Mouse (Mus musculus) kidney, embryonic 16.5 days (tissue): ENCODE results near the gene Lhfpl2. TPM values are rescaled to one million over a fixed set of nuclear protein-coding genes. Genes with fewer than 3 reads are reported as not detected.

Experiments
- ATAC-seq: fragments of 200-750 bp; cut with Nextera tagmentation; 2 replicates; pipeline ENCODE4 v1.8.0; 2017; ENCODE audit warnings: moderate TSS enrichment; ENCODE audit not compliant: low FRiP score, low TSS enrichment
- H3K27ac ChIP-seq: fragments of 300-500 bp; sonication (generic); 2 replicates; pipeline ENCODE4 v1.5.1; 2014; ENCODE audit warnings: low read length
- H3K27me3 ChIP-seq: fragments of 300-500 bp; sonication (generic); 2 replicates; pipeline ENCODE4 v1.6.1; 2014; ENCODE audit warnings: low read length, control low read depth, mixed read lengths; ENCODE audit not compliant: insufficient read depth
- H3K36me3 ChIP-seq: fragments of 300-500 bp; sonication (generic); 2 replicates; pipeline ENCODE4 v1.6.1; 2014; ENCODE audit warnings: low read length, control low read depth, mixed read lengths; ENCODE audit not compliant: insufficient read depth
- H3K4me1 ChIP-seq: fragments of 300-500 bp; sonication (generic); 2 replicates; pipeline ENCODE4 v1.6.1; 2014; ENCODE audit warnings: low read length, control low read depth, mixed read lengths; ENCODE audit not compliant: insufficient read depth
- H3K4me2 ChIP-seq: fragments of 300-500 bp; sonication (generic); replicated peaks from 2 replicates; pipeline ENCODE4 v1.6.1; 2014; ENCODE audit warnings: low read depth, low read length
- H3K4me3 ChIP-seq: fragments of 300-500 bp; sonication (generic); 2 replicates; pipeline ENCODE4 v1.5.1; 2014; ENCODE audit warnings: mild to moderate bottlenecking, low read length
- H3K9ac ChIP-seq: fragments of 300-500 bp; sonication (generic); replicated peaks from 2 replicates; pipeline ENCODE4 v1.6.1; 2014; ENCODE audit warnings: low read length
- H3K9me3 ChIP-seq: fragments of 300-500 bp; sonication (generic); 2 replicates; pipeline ENCODE4 v1.6.1; 2016; ENCODE audit warnings: low read length, control low read depth
- WGBS: fragments of 180-500 bp; shearing (Covaris S2); extraction: QIAGEN DNeasy Blood & Tissue Kit; methylation state at CpG from one replicate; pipeline ENCODE4 v1.1.7; 2014; 5-methylcytosine and 5-hydroxymethylcytosine counted together
- polyA plus RNA-seq: library from polyadenylated mRNA; unstranded; fragments of >200 nt; fragmentation: Nextera tagmentation; extraction: Ambion mirVana; gene quantifications from 2 replicates; pipeline ENCODE4 v1.2.1, GENCODE M21; 2015

The Lhfpl2 gene
- polyA plus RNA-seq, 1 experiment from 2014 or later = 91.2 TPM

DNA sequence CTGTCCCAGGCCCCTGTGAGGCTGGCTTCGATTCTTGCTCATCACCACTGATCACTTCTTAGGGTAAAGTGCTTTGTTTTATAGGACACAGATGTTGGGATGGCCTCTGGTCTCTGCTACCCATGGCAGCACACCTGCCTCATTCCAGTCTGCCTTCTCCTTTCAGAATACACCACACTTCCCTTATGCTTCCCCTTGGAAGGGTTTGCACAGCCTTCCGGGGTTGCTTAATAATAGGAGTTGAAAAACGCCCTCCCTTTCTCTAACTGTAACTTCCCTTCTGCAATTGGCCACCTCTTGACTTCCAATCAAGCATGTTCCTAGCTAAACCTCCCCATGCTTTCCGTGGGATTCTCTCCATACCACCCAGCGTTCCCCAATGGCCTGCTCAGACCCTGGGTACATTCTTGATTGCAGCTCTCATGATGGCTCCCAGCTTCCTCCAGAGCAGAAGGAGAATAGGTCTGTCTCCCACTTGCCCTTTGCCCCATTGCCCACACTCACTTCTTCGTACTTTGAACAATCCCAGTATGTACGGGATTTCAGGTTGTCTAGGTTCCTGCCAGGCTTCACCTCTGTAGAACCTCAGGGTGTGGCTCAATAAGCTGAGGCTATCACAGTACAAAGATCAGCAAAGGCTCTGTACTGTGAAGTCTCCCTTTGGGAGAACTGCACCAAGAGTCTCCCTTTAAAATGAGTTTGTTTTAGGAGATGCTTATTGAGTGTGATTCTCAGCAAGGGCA is 102.1 kb downstream of the Lhfpl2 start:
- peak overlapping the region; percentile 78 for H3K27ac ChIP-seq
- no peak overlapping the region for H3K4me2 ChIP-seq
- no peak overlapping the region for H3K9ac ChIP-seq
- 0 out of 2 replicates have a peak, but pooled peaks have one; percentile 27 for ATAC-seq
- 0 out of 2 replicates have a peak, but pooled peaks cover 3% of the 10 kb centered on the region for H3K36me3 ChIP-seq
- H3K4me1 ChIP-seq = peaks cover 30% of the 10 kb centered on the region
- H3K27me3 ChIP-seq = no peaks in the 10 kb centered on the region
- H3K9me3 ChIP-seq = peaks cover 2% of the 10 kb centered on the region; the same call in 1 of the 2 replicates
- H3K4me3 ChIP-seq = no peak overlapping the region
- WGBS = 72% methylated on average over 7 of the region's 7 CpGs

DNA sequence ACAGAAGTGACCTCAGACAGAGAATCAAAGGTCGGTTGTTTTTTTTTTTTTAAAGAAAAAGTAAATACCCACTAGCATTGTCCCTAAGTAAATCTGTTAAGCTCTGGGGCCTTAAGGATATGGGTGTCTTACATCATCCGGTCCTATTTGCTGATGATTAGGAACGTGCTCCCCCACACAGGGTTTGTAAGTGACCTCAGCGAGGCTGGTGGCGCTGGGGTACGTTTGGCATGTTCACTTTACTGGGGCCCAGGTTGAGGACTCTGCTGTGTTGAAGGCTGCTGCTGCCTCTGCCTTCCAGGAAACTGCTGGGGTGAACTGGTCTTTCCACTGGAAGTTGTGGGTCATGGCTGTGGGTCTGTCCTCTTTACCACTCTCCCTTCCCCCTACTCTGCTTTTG is 106.9 kb downstream of the Lhfpl2 start:
- Histone ChIP-seq H3K4me1 (0 out of 2 replicates have a peak, but pooled peaks cover 11% of the 10 kb centered on the region), H3K4me3 (no peak overlapping the region), H3K9ac (no peak overlapping the region), H3K9me3 (no peaks in the 10 kb centered on the region), H3K27me3 (no peaks in the 10 kb centered on the region), H3K4me2 (no peak overlapping the region), H3K36me3 (no peaks in the 10 kb centered on the region), H3K27ac (no peak overlapping the region)
- no peak for ATAC-seq
- WGBS = 81% methylated on average over 6 of the region's 6 CpGs

DNA sequence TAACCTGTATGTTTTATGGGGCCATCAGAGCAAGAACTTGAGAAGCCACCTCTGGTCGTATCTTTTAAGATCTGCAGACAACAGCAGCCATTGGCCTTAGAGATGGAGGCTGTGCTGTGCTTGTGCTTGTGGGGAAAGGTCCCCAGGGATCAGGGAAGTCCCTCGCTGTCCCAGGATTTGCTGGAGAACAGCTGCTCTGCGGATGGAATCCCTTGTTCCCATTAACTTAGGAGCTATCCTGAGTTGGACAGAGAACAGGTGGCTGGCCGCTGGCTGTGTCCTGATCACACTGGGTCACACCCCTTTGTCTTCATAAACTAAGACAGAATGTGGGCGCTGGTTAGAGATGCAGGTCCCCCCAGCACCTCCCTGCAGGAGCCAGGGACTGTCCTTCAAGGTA is 110.7 kb downstream of the Lhfpl2 start:
- Histone ChIP-seq H3K9me3 (no peaks in the 10 kb centered on the region), H3K4me1 (peaks cover 10% of the 10 kb centered on the region), H3K9ac (no peak overlapping the region), H3K27me3 (no peaks in the 10 kb centered on the region), H3K4me2 (no peak overlapping the region), H3K4me3 (no peak overlapping the region), H3K27ac (no peak overlapping the region), H3K36me3 (no peaks in the 10 kb centered on the region; the same call in 1 of the 2 replicates)
- no peak for ATAC-seq
- WGBS = 57% methylated on average over 5 of the region's 5 CpGs

DNA sequence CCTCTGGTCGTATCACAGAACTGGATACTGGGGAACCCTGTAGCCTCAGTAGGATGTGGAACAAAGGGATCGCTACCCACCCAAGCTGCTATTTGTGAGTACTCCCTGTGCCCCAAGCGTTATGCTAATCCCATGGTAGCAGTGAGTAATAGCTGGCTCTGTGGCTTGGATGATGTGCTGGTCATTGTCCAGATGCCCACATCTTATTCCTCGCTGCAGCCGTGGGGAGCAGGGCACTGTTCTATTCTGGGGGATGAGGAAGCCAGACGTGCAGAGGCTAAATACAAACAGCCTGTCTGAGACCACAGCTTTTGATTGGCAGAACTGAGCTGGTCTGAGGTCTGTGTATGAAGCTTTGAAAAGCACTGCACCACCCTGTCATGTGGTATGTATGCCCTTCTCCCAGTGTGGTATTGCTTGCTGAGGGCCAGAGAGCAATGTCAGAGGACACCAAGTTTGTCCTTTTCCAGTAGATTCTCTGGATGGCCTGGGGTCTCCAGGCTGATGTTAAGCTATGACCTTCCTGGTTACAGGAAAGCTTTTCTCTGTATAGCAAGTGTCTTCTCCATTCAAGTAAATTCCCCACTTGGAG is 111.8 kb downstream of the Lhfpl2 start:
- no peak overlapping the region for H3K4me3 ChIP-seq

DNA sequence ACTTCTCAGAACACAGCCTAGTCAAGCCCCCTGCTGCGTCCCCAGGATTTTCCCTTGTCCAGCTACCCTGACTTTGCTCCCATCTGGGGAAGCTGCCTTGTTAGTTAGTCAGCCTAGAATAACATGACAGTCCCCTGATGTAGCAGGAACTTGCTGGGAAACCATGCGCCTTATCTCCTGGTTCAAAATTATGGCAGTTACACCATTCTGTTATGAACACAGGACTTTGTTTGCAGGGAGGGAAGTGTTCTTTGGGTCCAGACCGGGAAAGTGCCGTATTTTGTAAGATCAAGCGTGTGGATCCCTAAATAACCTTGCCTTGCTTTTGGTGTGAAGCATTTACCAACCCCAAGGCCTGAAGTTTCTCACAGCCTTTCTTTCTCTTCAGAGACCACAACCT is 114.0 kb downstream of the Lhfpl2 start:
- no peaks in the 10 kb centered on the region for H3K9me3 ChIP-seq
- H3K27ac ChIP-seq = no peak overlapping the region
- peaks cover 3% of the 10 kb centered on the region; the same call in 1 of the 2 replicates for H3K36me3 ChIP-seq
- no peak for ATAC-seq
- no peak overlapping the region for H3K4me3 ChIP-seq
- WGBS = 82% methylated on average over 5 of the region's 5 CpGs
- H3K27me3 ChIP-seq = no peaks in the 10 kb centered on the region
- no peak overlapping the region for H3K4me2 ChIP-seq
- peaks cover 40% of the 10 kb centered on the region for H3K4me1 ChIP-seq
- H3K9ac ChIP-seq = no peak overlapping the region

More for the DNA sequence above, 111.8 kb downstream of the Lhfpl2 start:
- 78% methylated on average over 6 of the region's 6 CpGs for WGBS
- no peak for ATAC-seq
- H3K9ac ChIP-seq = no peak overlapping the region
- H3K9me3 ChIP-seq = no peaks in the 10 kb centered on the region
- peaks cover 21% of the 10 kb centered on the region for H3K4me1 ChIP-seq
- no peak overlapping the region for H3K4me2 ChIP-seq
- no peaks in the 10 kb centered on the region; the same call in 1 of the 2 replicates for H3K36me3 ChIP-seq
- no peak overlapping the region for H3K27ac ChIP-seq
- no peaks in the 10 kb centered on the region for H3K27me3 ChIP-seq

DNA sequence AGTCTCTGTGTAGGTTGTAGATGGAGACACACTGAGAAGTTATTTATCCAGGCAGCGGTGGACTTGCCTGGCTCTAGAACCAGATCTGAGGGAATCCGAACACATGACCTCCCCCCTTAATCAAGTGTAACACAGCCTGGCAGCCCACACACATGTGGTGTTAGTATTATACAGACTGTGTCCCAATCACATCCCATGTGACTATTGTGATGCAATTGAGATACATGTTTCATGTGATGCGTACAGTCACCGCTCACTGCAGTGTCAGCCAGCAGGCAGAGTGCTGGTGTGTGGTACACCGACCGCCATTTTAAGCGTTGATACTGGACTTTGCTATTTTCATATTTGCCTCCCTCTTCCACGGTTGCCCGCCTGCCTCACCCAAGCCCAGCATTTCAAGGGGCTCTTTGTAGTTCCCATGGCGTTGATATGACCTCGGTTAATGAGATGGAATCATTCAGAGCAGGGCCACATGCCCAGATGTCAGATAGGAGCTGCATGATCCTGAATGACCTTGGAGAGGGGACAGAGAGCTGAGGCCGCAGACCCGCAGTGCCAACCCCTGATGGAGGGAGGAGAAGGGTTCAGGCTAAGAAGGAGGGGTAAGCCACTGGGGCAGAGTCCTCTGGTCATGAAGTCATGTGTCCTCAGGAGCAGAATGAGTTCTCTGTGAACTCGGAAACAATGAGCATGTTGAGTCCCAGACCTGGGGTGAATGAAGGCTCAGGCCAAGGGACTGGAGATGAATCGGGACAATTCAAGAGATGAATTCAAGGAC is 115.1 kb downstream of the Lhfpl2 start:
- ATAC-seq = no peak; the same call in 1 of the 2 replicates
- Histone ChIP-seq H3K9ac (no peak overlapping the region), H3K4me2 (peak overlapping the region; percentile 84; the same call in 1 of the 2 replicates), H3K9me3 (no peaks in the 10 kb centered on the region), H3K27me3 (no peaks in the 10 kb centered on the region), H3K4me3 (no peak overlapping the region), H3K36me3 (peaks cover 10% of the 10 kb centered on the region), H3K27ac (peak overlapping the region; percentile 27; the same call in 1 of the 2 replicates), H3K4me1 (peaks cover 45% of the 10 kb centered on the region)
- WGBS = 63% methylated on average over 15 of the region's 15 CpGs

DNA sequence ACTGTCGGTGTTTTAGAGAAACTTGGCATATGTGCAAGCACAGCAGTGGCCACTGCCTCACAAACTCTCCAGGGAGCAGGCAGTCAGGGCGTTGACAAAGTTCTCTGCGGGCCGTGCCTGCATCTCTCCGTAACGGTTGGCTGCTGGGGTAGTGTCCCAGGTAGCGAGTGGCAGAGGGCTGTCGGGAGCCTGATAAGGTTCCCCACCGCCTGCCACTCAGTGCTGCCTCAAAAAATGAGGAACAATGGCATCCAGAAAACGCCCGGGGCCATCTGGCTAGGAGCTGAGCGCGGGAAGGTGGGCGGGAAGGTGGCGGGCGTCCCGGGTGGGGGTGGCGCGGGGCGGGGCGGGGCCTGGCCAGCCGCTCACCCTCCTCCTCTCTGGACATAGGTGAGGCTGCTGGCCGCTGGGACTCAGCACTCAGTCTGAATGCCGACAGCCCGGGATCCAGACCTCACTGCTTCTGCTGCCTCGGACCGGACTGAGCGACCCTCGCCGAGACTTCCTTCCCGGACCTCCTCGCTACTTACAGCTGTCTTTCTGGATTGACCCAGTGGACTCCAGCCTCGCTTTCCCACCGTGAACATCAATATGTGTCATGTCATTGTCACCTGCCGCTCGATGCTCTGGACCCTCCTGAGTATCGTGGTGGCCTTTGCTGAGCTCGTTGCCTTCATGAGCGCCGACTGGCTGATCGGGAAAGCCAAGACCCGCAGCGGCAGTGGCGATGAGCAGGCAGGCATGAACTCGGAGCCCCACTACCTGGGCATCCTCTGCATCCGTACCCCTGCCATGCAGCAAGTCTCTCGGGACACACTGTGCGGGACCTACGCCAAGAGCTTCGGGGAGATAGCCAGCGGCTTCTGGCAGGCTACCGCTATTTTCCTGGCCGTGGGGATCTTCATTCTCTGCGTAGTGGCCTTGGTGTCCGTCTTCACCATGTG is 116.3 kb downstream of the Lhfpl2 start:
- Histone ChIP-seq H3K27ac (peak overlapping the region; percentile 40; the same call in 1 of the 2 replicates), H3K4me3 (peak overlapping the region; percentile 47), H3K27me3 (no peaks in the 10 kb centered on the region), H3K9ac (peak overlapping the region; percentile 61), H3K36me3 (peaks cover 13% of the 10 kb centered on the region), H3K9me3 (no peaks in the 10 kb centered on the region), H3K4me1 (peaks cover 52% of the 10 kb centered on the region), H3K4me2 (peak overlapping the region; percentile 84)
- peak; percentile 71 for ATAC-seq
- 8% methylated on average over 55 of the region's 55 CpGs for WGBS

DNA sequence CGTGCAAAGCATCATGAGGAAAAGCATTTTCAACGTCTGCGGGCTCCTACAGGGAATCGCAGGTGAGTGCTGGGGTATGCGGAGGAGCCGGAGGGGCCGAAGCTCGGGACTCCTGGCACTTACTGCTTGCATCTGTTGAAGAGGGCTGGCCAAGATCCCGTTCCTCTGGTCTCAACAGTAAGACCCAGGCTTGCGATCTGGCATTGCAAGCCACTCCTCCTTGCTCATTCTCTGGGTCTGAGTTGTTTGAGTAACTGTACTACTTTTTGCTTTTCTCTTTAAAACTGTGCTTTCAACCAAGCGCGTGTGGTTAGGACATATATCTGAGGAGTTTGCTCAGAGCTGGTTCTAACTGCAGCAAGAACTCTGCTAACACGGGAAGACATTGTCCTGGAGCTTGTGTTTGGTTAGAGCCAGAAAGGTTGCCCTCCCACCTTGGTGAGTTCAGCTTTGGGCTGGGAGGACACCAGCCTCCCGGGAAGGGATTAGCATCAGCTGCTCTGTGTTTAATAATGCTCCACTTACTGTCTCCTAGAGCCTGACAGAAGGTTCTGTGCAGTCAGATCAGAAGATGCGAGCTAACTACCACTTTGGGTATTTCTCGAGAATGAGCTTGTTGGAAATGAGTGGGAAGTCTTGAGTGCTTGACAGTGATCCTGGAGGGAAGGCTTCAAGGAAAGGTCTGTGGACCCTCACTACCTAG is 117.1 kb downstream of the Lhfpl2 start:
- Histone ChIP-seq H3K27ac (no peak overlapping the region), H3K4me2 (peak overlapping the region; percentile 84)

More for the DNA sequence above, 117.1 kb downstream of the Lhfpl2 start:
- Histone ChIP-seq H3K4me1 (peaks cover 58% of the 10 kb centered on the region), H3K9me3 (no peaks in the 10 kb centered on the region), H3K27me3 (no peaks in the 10 kb centered on the region), H3K36me3 (peaks cover 16% of the 10 kb centered on the region), H3K9ac (peak overlapping the region; percentile 61), H3K4me3 (peak overlapping the region; percentile 47)
- WGBS = 40% methylated on average over 16 of the region's 16 CpGs
- no peak for ATAC-seq
